Mouse (Mus musculus) bone marrow, adult 2 months (tissue): ENCODE measurements at regions not wholly inside any gene's neighbourhood (a gene's known extent, or its start where the extent isn't known, plus 50 kb on each side); places are given as distances from the start of the nearest gene placed in this dataset.
A peak's percentile ranks its signal among the peaks of the same experiment; 100 is the strongest.

Experiments used
- H3K27ac ChIP-seq: fragments of 200-500 bp; 2 replicates; pipeline ENCODE4 v1.5.1; 2012; ENCODE audit warnings: low read depth, mild to moderate bottlenecking, control low read depth, inconsistent platforms, low read length; ENCODE audit not compliant: control insufficient read depth, poor library complexity, insufficient read depth
- H3K4me1 ChIP-seq: fragments of 200-500 bp; 2 replicates; pipeline ENCODE4 v1.6.1; 2011; ENCODE audit warnings: low read length; ENCODE audit not compliant: control insufficient read depth, insufficient read depth
- H3K4me3 ChIP-seq: fragments of 200-500 bp; replicated peaks from 2 replicates; pipeline ENCODE3; 2011; ENCODE audit warnings: mild to moderate bottlenecking, low read depth, low read length, control low read depth; ENCODE audit not compliant: control insufficient read depth
- CTCF ChIP-seq: fragments of 200-500 bp; IDR thresholded peaks from 2 replicates; pipeline ENCODE4 v1.5.1; 2011; ENCODE audit warnings: low read length, control low read depth; ENCODE audit not compliant: control insufficient read depth, insufficient read depth
- POLR2A ChIP-seq: fragments of 200-500 bp; IDR thresholded peaks from 2 replicates; pipeline ENCODE4 v1.6.1; 2011; ENCODE audit warnings: low read depth, mild to moderate bottlenecking, control low read depth, low read length, borderline replicate concordance; ENCODE audit not compliant: control insufficient read depth
- WGBS: fragments of 180-500 bp; shearing (Covaris S2); methylation state at CpG from one replicate; pipeline ENCODE4 v1.1.7; 2018; 5-methylcytosine and 5-hydroxymethylcytosine counted together

- TF ChIP-seq POLR2A (no peak), CTCF (no peak)
- Histone ChIP-seq H3K4me3 (no peak overlapping the region), H3K4me1 (no peaks in the 10 kb centered on the region), H3K27ac (no peak overlapping the region)
- 73% methylated on average over 4 of the region's 4 CpGs for WGBS
Observed at GRCm38 (mm10) chr15:42928331-42928730, 2794.2 kb downstream of the 9330182O14Rik start.

DNA sequence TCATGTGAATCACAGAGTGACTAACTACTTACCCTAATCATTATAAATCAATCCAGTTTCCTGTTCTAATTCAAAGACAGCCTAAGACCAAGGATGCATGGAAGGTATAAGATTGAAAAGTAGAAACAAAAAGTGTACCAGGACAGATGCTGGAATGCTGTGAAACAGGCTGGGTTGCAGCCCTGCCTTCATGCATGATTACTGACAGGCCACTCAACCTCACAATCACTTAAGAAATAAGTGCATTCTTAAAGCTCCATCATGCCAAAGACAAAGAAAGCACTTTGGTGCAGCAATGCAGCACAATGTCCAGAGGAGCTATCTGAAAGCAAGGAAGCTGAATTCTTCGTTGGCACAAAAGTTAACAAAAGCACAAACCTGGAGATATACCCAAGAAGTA is 2810.4 kb downstream of the 9330182O14Rik start:
- H3K4me3 ChIP-seq, result no peak overlapping the region
- H3K27ac ChIP-seq, result no peak overlapping the region
- no peaks in the 10 kb centered on the region for H3K4me1 ChIP-seq
- 62% methylated on average over 1 of the region's 1 CpGs for WGBS
- no peak for TF ChIP-seq CTCF
- TF ChIP-seq POLR2A, result no peak

- no peak for TF ChIP-seq POLR2A
- TF ChIP-seq CTCF, result no peak
- Histone ChIP-seq H3K4me3 (no peak overlapping the region), H3K4me1 (no peaks in the 10 kb centered on the region), H3K27ac (no peak overlapping the region)
- WGBS, result 82% methylated on average over 4 of the region's 4 CpGs
Observed at GRCm38 (mm10) chr15:42955167-42955566, 2821.0 kb downstream of the 9330182O14Rik start.

- peak; percentile 23; the same call in 1 of the 2 replicates for TF ChIP-seq CTCF
- TF ChIP-seq POLR2A, result no peak
- whole genome bisulfite sequencing, result 21% methylated on average over 11 of the region's 11 CpGs
- no peaks in the 10 kb centered on the region for H3K4me1 ChIP-seq
- H3K4me3 ChIP-seq, result no peak overlapping the region
- H3K27ac ChIP-seq, result no peak overlapping the region
Observed at GRCm38 (mm10) chr15:42962747-42963338, 2828.7 kb downstream of the 9330182O14Rik start.

GRCm38 (mm10) chr15:42965314-42965713 is 2831.1 kb downstream of the 9330182O14Rik start:
- Histone ChIP-seq H3K4me3 (no peak overlapping the region), H3K4me1 (no peaks in the 10 kb centered on the region), H3K27ac (no peak overlapping the region)
- TF ChIP-seq POLR2A, result no peak
- no peak for TF ChIP-seq CTCF
- WGBS, result 51% methylated on average over 3 of the region's 3 CpGs
